Mouse (Mus musculus) heart, embryonic 16.5 days (tissue): ENCODE measurements around the gene Kcnj10. TPM values are rescaled to one million over a fixed set of nuclear protein-coding genes. Genes with fewer than 3 reads are reported as not detected.
A peak's percentile ranks its signal among the peaks of the same experiment; 100 is the strongest.

ENCODE experiments used
- ATAC-seq: fragments of 200-750 bp; cut with Nextera tagmentation; replicated peaks from 2 replicates; pipeline ENCODE4 v1.8.0; 2017; ENCODE audit warnings: moderate number of reproducible peaks; ENCODE audit not compliant: insufficient read depth, low FRiP score; ENCODE audit errors: extremely low read depth
- H3K27ac ChIP-seq: fragments of 300-500 bp; sonication (generic); 2 replicates; pipeline ENCODE4 v1.5.1; 2014; ENCODE audit warnings: mild to moderate bottlenecking, low read length, control low read depth, moderate library complexity
- H3K27me3 ChIP-seq: fragments of 300-500 bp; sonication (generic); 2 replicates; pipeline ENCODE4 v1.6.1; 2014; ENCODE audit warnings: low read length, mixed read lengths; ENCODE audit not compliant: control insufficient read depth, insufficient read depth
- H3K36me3 ChIP-seq: fragments of 300-500 bp; sonication (generic); 2 replicates; pipeline ENCODE4 v1.6.1; 2014; ENCODE audit not compliant: control insufficient read depth, insufficient read depth
- H3K4me1 ChIP-seq: fragments of 300-500 bp; sonication (generic); 2 replicates; pipeline ENCODE4 v1.6.1; 2014; ENCODE audit warnings: low read length, mixed read lengths; ENCODE audit not compliant: control insufficient read depth, insufficient read depth
- H3K4me2 ChIP-seq: fragments of 300-500 bp; sonication (generic); 2 replicates; pipeline ENCODE4 v1.6.1; 2014; ENCODE audit warnings: low read depth, mild to moderate bottlenecking, control low read depth, low read length
- H3K4me3 ChIP-seq: fragments of 300-500 bp; sonication (generic); 2 replicates; pipeline ENCODE4 v1.5.1; 2014; ENCODE audit warnings: mild to moderate bottlenecking, control low read depth, low read length
- H3K9ac ChIP-seq: fragments of 300-500 bp; sonication (generic); 2 replicates; pipeline ENCODE4 v1.6.1; 2014; ENCODE audit warnings: low read length, control low read depth
- H3K9me3 ChIP-seq: fragments of 300-500 bp; sonication (generic); replicated peaks from 2 replicates; pipeline ENCODE4 v1.6.1; 2016; ENCODE audit warnings: low read length; ENCODE audit not compliant: control insufficient read depth
- WGBS: fragments of 180-500 bp; shearing (Covaris S2); extraction: QIAGEN DNeasy Blood & Tissue Kit; methylation state at CpG from one replicate; pipeline ENCODE4 v1.1.7; 2014; 5-methylcytosine and 5-hydroxymethylcytosine counted together
- polyA plus RNA-seq: library from polyadenylated mRNA; unstranded; fragments of >200 nt; fragmentation: Nextera tagmentation; extraction: Ambion mirVana; gene quantifications from 2 replicates; pipeline ENCODE4 v1.2.1, GENCODE M21; 2015

Kcnj10 gene
- polyA plus RNA-seq, 1 experiment from 2014 or later, result 0.05 TPM

GRCm38 (mm10) chr1:172376758-172377458 is 35.9 kb downstream of the Kcnj10 start:
- H3K27me3 ChIP-seq, result no peaks in the 10 kb centered on the region
- H3K9me3 ChIP-seq, result no peaks in the 10 kb centered on the region
- H3K4me3 ChIP-seq, result peak overlapping the region; percentile 96
- H3K4me1 ChIP-seq, result peaks cover 12% of the 10 kb centered on the region
- H3K36me3 ChIP-seq, result 0 out of 2 replicates have a peak, but pooled peaks cover 6% of the 10 kb centered on the region
- peak overlapping the region; percentile 90 for H3K9ac ChIP-seq
- peak; percentile 49 for ATAC-seq
- peak overlapping the region; percentile 71 for H3K27ac ChIP-seq
- H3K4me2 ChIP-seq, result peak overlapping the region; percentile 97
- WGBS, result 2% methylated on average over 62 of the region's 62 CpGs

- no peak overlapping the region for H3K4me2 ChIP-seq
- WGBS, result 56% methylated on average over 10 of the region's 10 CpGs
- H3K4me3 ChIP-seq, result no peak overlapping the region
Observed at GRCm38 (mm10) chr1:172380066-172380465, 39.1 kb downstream of the Kcnj10 start.

GRCm38 (mm10) chr1:172382090-172382489 is 41.1 kb downstream of the Kcnj10 start:
- 0 out of 2 replicates have a peak, but pooled peaks cover 6% of the 10 kb centered on the region for H3K36me3 ChIP-seq
- ATAC-seq, result no peak
- WGBS, result 100% methylated on average over 1 of the region's 1 CpGs
- no peaks in the 10 kb centered on the region for H3K27me3 ChIP-seq
- H3K9ac ChIP-seq, result no peak overlapping the region
- H3K4me3 ChIP-seq, result no peak overlapping the region
- peaks cover 12% of the 10 kb centered on the region for H3K4me1 ChIP-seq
- no peaks in the 10 kb centered on the region for H3K9me3 ChIP-seq
- no peak overlapping the region for H3K27ac ChIP-seq
- no peak overlapping the region for H3K4me2 ChIP-seq

More at GRCm38 (mm10) chr1:172380066-172380465, 39.1 kb downstream of the Kcnj10 start:
- no peak for ATAC-seq
- H3K4me1 ChIP-seq, result peaks cover 12% of the 10 kb centered on the region
- no peaks in the 10 kb centered on the region for H3K27me3 ChIP-seq
- 0 out of 2 replicates have a peak, but pooled peaks cover 6% of the 10 kb centered on the region for H3K36me3 ChIP-seq
- no peaks in the 10 kb centered on the region for H3K9me3 ChIP-seq
- no peak overlapping the region for H3K27ac ChIP-seq
- no peak overlapping the region for H3K9ac ChIP-seq

DNA sequence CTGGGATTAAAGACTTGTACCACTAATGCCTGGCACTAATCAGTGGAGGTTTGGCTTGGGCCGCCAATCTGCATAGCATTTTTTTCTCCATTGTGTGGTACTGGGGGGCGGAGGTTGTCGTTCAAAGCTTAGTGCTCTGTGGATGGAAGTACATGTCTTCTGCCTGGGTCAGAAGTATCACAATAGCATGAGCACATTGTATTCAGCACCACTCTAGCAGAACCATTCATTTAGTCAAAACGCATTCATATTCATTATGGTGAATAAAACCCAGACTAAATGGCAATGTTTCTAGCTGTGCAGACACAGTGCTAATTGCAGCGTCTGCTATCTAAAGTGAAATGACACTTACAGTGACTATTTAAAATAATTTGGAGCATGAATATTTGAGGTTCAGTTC is 46.2 kb downstream of the Kcnj10 start:
- Histone ChIP-seq H3K4me1 (peaks cover 8% of the 10 kb centered on the region), H3K27me3 (0 out of 2 replicates have a peak, but pooled peaks cover 3% of the 10 kb centered on the region), H3K9ac (no peak overlapping the region), H3K4me2 (no peak overlapping the region), H3K27ac (no peak overlapping the region), H3K36me3 (no peaks in the 10 kb centered on the region), H3K9me3 (no peaks in the 10 kb centered on the region), H3K4me3 (no peak overlapping the region)
- no peak for ATAC-seq
- 79% methylated on average over 5 of the region's 5 CpGs for whole genome bisulfite sequencing

DNA sequence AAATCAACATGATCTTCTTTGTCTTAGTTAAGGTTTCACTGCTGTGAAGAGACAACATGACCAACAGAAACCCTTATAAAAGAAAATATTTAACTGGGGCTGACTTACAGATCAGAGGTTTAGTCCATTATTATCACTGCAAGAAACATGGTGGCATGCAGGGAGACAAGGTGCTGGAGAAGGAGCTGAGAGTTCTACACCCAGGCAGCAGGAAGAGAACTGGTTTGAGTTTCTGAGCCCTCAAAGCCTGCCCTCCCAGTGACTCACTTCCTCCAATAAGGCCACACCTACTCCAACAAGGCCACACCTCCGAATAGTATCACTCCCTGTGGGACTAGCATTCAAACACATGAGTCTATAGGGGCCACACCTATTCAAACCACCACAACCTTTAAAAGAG is 49.8 kb downstream of the Kcnj10 start:
- Histone ChIP-seq H3K36me3 (no peaks in the 10 kb centered on the region), H3K27me3 (0 out of 2 replicates have a peak, but pooled peaks cover 3% of the 10 kb centered on the region), H3K9ac (no peak overlapping the region), H3K4me3 (no peak overlapping the region), H3K27ac (no peak overlapping the region), H3K4me2 (no peak overlapping the region), H3K4me1 (peaks cover 9% of the 10 kb centered on the region), H3K9me3 (no peaks in the 10 kb centered on the region)
- WGBS, result 45% methylated on average over 1 of the region's 1 CpGs
- no peak for ATAC-seq

GRCm38 (mm10) chr1:172391807-172392581 is 51.0 kb downstream of the Kcnj10 start:
- no peak overlapping the region for H3K27ac ChIP-seq
- no peak for ATAC-seq
- peak overlapping the region; percentile 32 for H3K4me3 ChIP-seq
- 21% methylated on average over 20 of the region's 20 CpGs for WGBS
- H3K27me3 ChIP-seq, result 0 out of 2 replicates have a peak, but pooled peaks cover 3% of the 10 kb centered on the region
- no peaks in the 10 kb centered on the region for H3K36me3 ChIP-seq
- H3K4me2 ChIP-seq, result peak overlapping the region; percentile 59
- no peaks in the 10 kb centered on the region for H3K9me3 ChIP-seq
- peak overlapping the region; percentile 29 for H3K9ac ChIP-seq
- peaks cover 9% of the 10 kb centered on the region for H3K4me1 ChIP-seq

- WGBS, result 74% methylated on average over 2 of the region's 2 CpGs
- Histone ChIP-seq H3K4me2 (no peak overlapping the region; the same call in 1 of the 2 replicates), H3K9ac (no peak overlapping the region), H3K27me3 (0 out of 2 replicates have a peak, but pooled peaks cover 3% of the 10 kb centered on the region), H3K4me1 (peaks cover 9% of the 10 kb centered on the region), H3K4me3 (no peak overlapping the region), H3K9me3 (no peaks in the 10 kb centered on the region), H3K27ac (no peak overlapping the region), H3K36me3 (no peaks in the 10 kb centered on the region)
- no peak for ATAC-seq
Observed at GRCm38 (mm10) chr1:172392643-172393170, 51.7 kb downstream of the Kcnj10 start.

- Histone ChIP-seq H3K4me2 (no peak overlapping the region), H3K27ac (no peak overlapping the region), H3K4me1 (peaks cover 9% of the 10 kb centered on the region), H3K4me3 (no peak overlapping the region), H3K9ac (no peak overlapping the region), H3K27me3 (0 out of 2 replicates have a peak, but pooled peaks cover 3% of the 10 kb centered on the region), H3K36me3 (no peaks in the 10 kb centered on the region), H3K9me3 (no peaks in the 10 kb centered on the region)
- 39% methylated on average over 8 of the region's 8 CpGs for WGBS
- no peak for ATAC-seq
Observed at GRCm38 (mm10) chr1:172393739-172394138, 52.7 kb downstream of the Kcnj10 start.
